Mouse (Mus musculus) liver, embryonic 11.5 days (tissue): ENCODE data around the gene Tjp1. TPM values are rescaled to one million over a fixed set of nuclear protein-coding genes. Genes with fewer than 3 reads are reported as not detected.
A peak's percentile ranks its signal among the peaks of the same experiment; 100 is the strongest.

Source experiments
- ATAC-seq: fragments of 200-750 bp; cut with Nextera tagmentation; replicated peaks from 2 replicates; pipeline ENCODE4 v1.8.0; 2017; ENCODE audit warnings: moderate number of reproducible peaks, mild to moderate bottlenecking, moderate TSS enrichment, moderate library complexity; ENCODE audit not compliant: low FRiP score
- DNase-seq: peaks from one replicate; pipeline ENCODE4 v3.0.0-alpha.2; 2017; ENCODE audit warnings: low spot score
- H3K27ac ChIP-seq: fragments of 300-500 bp; sonication (generic); 2 replicates; pipeline ENCODE4 v1.5.1; 2014; ENCODE audit warnings: mild to moderate bottlenecking, low read depth, low read length, control low read depth
- H3K27me3 ChIP-seq: fragments of 300-500 bp; sonication (generic); replicated peaks from 2 replicates; pipeline ENCODE4 v1.6.1; 2014; ENCODE audit warnings: low read length, mixed read lengths; ENCODE audit not compliant: control insufficient read depth, insufficient read depth
- H3K36me3 ChIP-seq: fragments of 300-500 bp; sonication (generic); 2 replicates; pipeline ENCODE4 v1.6.1; 2014; ENCODE audit warnings: mild to moderate bottlenecking, low read length, moderate library complexity, mixed read lengths; ENCODE audit not compliant: control insufficient read depth, insufficient read depth
- H3K4me1 ChIP-seq: fragments of 300-500 bp; sonication (generic); replicated peaks from 2 replicates; pipeline ENCODE4 v1.6.1; 2014; ENCODE audit warnings: low read length, mixed read lengths; ENCODE audit not compliant: control insufficient read depth, insufficient read depth
- H3K4me2 ChIP-seq: fragments of 300-500 bp; sonication (generic); 2 replicates; pipeline ENCODE4 v1.6.1; 2014; ENCODE audit warnings: mild to moderate bottlenecking, control low read depth, moderate library complexity
- H3K4me3 ChIP-seq: fragments of 300-500 bp; sonication (generic); 2 replicates; pipeline ENCODE4 v1.5.1; 2014; ENCODE audit warnings: low read depth, low read length, control low read depth
- H3K9ac ChIP-seq: fragments of 300-500 bp; sonication (generic); 2 replicates; pipeline ENCODE4 v1.6.1; 2014; ENCODE audit warnings: low read depth, low read length, control low read depth
- H3K9me3 ChIP-seq: fragments of 300-500 bp; sonication (generic); 2 replicates; pipeline ENCODE4 v1.6.1; 2016; ENCODE audit warnings: low read length, inconsistent platforms, mixed read lengths; ENCODE audit not compliant: control insufficient read depth
- WGBS: fragments of 180-500 bp; shearing (Covaris S2); extraction: QIAGEN DNeasy Blood & Tissue Kit; methylation state at CpG from one replicate; pipeline ENCODE4 v1.1.7; 2014; 5-methylcytosine and 5-hydroxymethylcytosine counted together
- polyA plus RNA-seq: library from polyadenylated mRNA; unstranded; fragments of >200 nt; fragmentation: Nextera tagmentation; extraction: Ambion mirVana; gene quantifications from 2 replicates; pipeline ENCODE4 v1.2.1, GENCODE M21; 2014

Tjp1 gene
- 14.4 and 15.0 TPM in 2 replicates for polyA plus RNA-seq

DNA sequence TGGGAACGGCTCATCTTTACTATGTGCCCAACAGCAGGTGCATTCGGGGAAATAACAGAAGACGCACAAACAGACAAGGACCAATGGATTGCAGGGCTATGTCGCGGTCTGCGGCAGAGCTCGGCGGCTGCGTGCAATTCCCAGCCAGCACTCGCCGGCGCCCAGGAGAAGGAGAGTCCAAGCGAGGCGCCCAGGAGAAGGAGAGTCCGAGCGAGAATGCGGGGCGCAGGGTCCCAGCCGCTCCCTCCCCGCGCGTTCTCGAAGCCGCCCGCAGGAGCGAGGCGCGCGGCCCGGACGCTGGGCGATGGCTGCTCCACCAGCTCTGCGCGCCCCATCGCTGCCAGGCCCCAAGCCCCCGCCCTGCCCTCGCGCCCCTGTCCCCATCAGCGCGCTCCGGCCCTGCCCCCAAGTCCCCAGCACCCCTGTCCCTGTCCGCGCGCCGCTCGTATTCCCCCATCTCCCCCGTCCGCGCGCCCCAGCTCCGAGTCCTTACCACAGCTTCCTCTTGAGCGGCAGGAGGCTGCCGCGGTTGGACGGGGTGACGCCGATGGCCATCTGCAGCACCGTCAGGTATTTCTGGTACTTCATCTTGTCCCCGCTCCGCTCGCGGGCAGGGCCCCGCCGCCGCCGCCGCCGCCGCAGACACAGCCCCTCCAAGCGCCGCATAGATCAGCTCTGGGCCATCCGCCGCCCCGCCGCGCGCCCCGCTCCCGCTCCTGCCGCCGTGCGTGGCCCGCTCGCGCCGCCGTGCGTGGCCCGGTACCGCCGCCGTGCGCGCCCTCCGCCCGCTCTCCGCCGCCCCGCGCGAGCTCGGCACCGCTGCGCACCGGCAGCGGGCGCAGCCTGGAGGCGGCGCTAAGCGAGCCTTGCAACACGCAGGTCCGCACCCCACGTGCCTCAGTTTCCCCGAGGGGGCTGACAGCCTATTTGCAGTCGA, at the start of gene Tjp1:
TSS of gene Tjp1 (minus strand) at position 711 of the 937 bp plus-strand sequence.
- Histone ChIP-seq H3K9me3 (no peaks in the 10 kb centered on the region), H3K4me2 (peak within 1 kb of the TSS; percentile 80), H3K4me3 (peak within 1 kb of the TSS; percentile 59), H3K36me3 (no peaks in the 10 kb centered on the region), H3K9ac (no peak within 1 kb of the TSS), H3K4me1 (no peaks in the 10 kb centered on the region), H3K27ac (no peak within 1 kb of the TSS), H3K27me3 (peaks cover 36% of the 10 kb centered on the region)
- ATAC-seq = no peak
- peak; percentile 37 for DNase-seq
- 1% methylated on average over 108 of the region's 115 CpGs for WGBS

DNA sequence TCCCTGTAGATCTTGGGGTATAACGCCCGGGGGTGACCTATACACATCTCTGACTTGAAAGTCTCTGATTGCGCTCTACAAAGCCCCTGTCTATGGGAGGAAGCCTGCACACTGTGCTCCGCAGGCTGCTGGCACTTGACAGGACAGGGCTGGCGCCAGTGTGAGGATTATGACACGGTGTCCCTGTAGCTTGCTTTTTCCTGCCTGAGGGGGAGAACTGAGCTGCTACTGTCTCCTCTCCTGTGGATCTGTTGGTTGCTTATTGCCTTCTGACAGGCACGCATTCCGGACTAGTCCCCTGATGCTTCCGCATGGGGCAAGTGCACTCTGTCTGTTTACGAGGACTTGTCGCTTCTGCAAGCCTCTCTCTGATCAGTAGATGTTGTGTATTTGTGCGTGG, 49.5 kb upstream of the Tjp1 start:
- H3K36me3 ChIP-seq = no peaks in the 10 kb centered on the region
- 68% methylated on average over 12 of the region's 12 CpGs for WGBS
- H3K9ac ChIP-seq = no peak overlapping the region
- H3K4me3 ChIP-seq = no peak overlapping the region
- no peaks in the 10 kb centered on the region for H3K9me3 ChIP-seq
- ATAC-seq = no peak
- no peak overlapping the region for H3K4me2 ChIP-seq
- no peaks in the 10 kb centered on the region for H3K4me1 ChIP-seq
- no peaks in the 10 kb centered on the region for H3K27me3 ChIP-seq
- no peak overlapping the region for H3K27ac ChIP-seq
- DNase-seq = no peak

GRCm38 (mm10) chr7:65572731-65573130, 45.1 kb upstream of the Tjp1 start:
- no peaks in the 10 kb centered on the region for H3K27me3 ChIP-seq
- H3K9me3 ChIP-seq = no peaks in the 10 kb centered on the region
- H3K36me3 ChIP-seq = no peaks in the 10 kb centered on the region
- no peak overlapping the region for H3K4me2 ChIP-seq
- no peak overlapping the region for H3K27ac ChIP-seq
- H3K4me3 ChIP-seq = no peak overlapping the region
- no peak overlapping the region for H3K9ac ChIP-seq
- no peaks in the 10 kb centered on the region for H3K4me1 ChIP-seq
- WGBS = 66% methylated on average over 5 of the region's 5 CpGs
- ATAC-seq = no peak
- no peak for DNase-seq

DNA sequence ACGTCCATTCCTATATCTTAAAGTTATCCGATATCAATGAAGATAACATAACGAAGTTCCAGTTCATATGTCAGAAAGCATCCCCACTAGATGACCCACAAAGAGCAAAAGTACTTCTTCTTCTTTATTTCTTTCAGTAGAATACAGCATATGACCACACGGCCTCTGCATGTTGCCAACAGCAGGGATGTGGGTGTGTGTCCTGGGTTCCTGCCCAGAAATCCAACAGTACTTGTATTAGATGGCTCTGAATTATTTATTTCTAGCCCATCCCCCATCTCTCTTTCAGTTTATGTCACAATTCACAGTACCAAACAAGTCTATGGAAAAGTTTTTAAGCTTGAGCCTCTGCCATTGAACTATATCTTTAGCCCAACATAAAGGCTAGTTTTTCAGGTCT, 43.1 kb upstream of the Tjp1 start:
- no peak overlapping the region for H3K9ac ChIP-seq
- ATAC-seq = no peak
- no peak for DNase-seq

DNA sequence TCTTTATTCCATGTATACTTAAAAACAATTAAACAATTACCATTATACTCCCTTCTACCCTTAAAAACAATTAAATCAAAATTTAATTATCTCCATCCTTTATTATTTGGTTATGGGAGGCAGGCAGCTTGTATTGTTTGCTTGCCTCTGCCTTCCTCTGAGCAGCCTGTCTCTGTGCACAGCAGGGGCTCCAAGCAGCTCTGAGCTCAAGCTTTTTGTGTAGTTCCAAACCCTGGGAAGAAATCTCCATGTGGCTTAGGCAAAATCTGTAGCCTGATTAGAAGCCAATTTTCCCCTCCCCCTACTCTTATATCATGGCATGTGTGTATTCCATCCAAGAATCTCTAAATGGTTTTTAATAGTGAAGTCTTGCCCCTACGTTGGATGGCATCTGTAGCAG, 28.4 kb upstream of the Tjp1 start:
- no peak overlapping the region for H3K4me2 ChIP-seq
- H3K4me1 ChIP-seq = no peaks in the 10 kb centered on the region
- H3K9ac ChIP-seq = no peak overlapping the region
- 43% methylated on average over 1 of the region's 1 CpGs for WGBS
- DNase-seq (no peak), ATAC-seq (no peak)
- no peaks in the 10 kb centered on the region for H3K9me3 ChIP-seq
- H3K27me3 ChIP-seq = no peaks in the 10 kb centered on the region
- no peak overlapping the region for H3K27ac ChIP-seq
- H3K36me3 ChIP-seq = no peaks in the 10 kb centered on the region
- H3K4me3 ChIP-seq = no peak overlapping the region

More for the DNA sequence above, 43.1 kb upstream of the Tjp1 start:
- WGBS = 78% methylated on average over 4 of the region's 4 CpGs
- Histone ChIP-seq H3K9me3 (no peaks in the 10 kb centered on the region), H3K27ac (no peak overlapping the region), H3K4me2 (no peak overlapping the region), H3K27me3 (no peaks in the 10 kb centered on the region), H3K36me3 (no peaks in the 10 kb centered on the region), H3K4me1 (no peaks in the 10 kb centered on the region), H3K4me3 (no peak overlapping the region)

DNA sequence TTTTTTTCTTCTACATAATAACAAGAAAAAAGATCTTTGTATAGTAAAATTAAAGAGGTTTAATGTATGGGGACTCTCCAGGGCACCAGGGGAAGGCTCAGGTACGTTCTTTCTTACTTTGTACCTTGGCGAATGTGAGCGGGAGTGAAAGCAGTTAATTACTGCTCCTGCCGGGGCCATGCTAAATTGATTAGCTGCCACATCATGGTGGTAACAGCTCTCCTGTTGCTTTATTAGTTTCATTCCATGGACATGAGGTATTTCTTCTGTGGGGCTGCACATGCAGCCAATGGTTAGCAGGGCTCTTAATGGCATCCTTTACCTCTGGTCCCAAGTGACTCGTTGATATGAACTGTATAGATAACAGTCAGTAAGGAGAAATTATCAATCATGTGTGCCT, 18.2 kb upstream of the Tjp1 start:
- 40% methylated on average over 5 of the region's 5 CpGs for WGBS
- Histone ChIP-seq H3K9me3 (no peaks in the 10 kb centered on the region), H3K4me2 (no peak overlapping the region), H3K36me3 (no peaks in the 10 kb centered on the region), H3K4me3 (no peak overlapping the region), H3K27ac (no peak overlapping the region), H3K27me3 (no peaks in the 10 kb centered on the region), H3K4me1 (no peaks in the 10 kb centered on the region), H3K9ac (no peak overlapping the region)
- ATAC-seq (no peak), DNase-seq (no peak)

- Histone ChIP-seq H3K4me1 (no peaks in the 10 kb centered on the region), H3K27me3 (peaks cover 12% of the 10 kb centered on the region), H3K9me3 (no peaks in the 10 kb centered on the region), H3K4me2 (no peak overlapping the region), H3K27ac (no peak overlapping the region), H3K36me3 (no peaks in the 10 kb centered on the region), H3K4me3 (no peak overlapping the region), H3K9ac (no peak overlapping the region)
- ATAC-seq (no peak), DNase-seq (no peak)
- WGBS = 71% methylated on average over 4 of the region's 4 CpGs
Observed at GRCm38 (mm10) chr7:65532689-65533088, 5.1 kb upstream of the Tjp1 start.

DNA sequence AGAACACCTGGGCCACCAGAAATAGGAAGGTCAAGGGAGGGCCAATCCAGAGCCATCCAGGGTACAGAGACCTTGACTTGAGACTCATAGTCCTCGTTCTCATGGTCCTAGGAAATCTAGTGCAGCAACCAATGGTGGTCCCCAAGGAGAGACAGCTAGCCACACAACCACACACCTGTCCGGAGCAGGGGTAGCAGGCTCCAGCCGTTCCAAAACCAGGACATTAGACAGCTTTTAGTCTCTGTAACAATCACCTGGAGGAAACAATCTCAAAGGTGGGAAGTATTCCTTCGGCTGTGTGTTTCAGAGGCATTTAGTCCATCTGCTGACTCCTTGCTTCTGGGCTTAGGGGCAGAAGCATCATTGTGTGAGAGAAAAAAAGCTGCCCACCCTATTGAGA, 4.5 kb downstream of the Tjp1 start:
- no peak for ATAC-seq
- 84% methylated on average over 4 of the region's 4 CpGs for WGBS
- H3K27me3 ChIP-seq = peaks cover 28% of the 10 kb centered on the region

GRCm38 (mm10) chr7:65522490-65522889, 5.1 kb downstream of the Tjp1 start:
- Histone ChIP-seq H3K36me3 (no peaks in the 10 kb centered on the region), H3K9ac (no peak overlapping the region), H3K4me1 (no peaks in the 10 kb centered on the region), H3K27me3 (peaks cover 22% of the 10 kb centered on the region), H3K4me2 (no peak overlapping the region), H3K4me3 (no peak overlapping the region), H3K27ac (no peak overlapping the region), H3K9me3 (no peaks in the 10 kb centered on the region)
- DNase-seq = peak; percentile 19
- WGBS = 59% methylated on average over 12 of the region's 12 CpGs
- ATAC-seq = no peak

More for the DNA sequence above, 4.5 kb downstream of the Tjp1 start:
- H3K9ac ChIP-seq = no peak overlapping the region
- H3K9me3 ChIP-seq = no peaks in the 10 kb centered on the region
- DNase-seq = no peak
- no peak overlapping the region for H3K4me2 ChIP-seq
- H3K27ac ChIP-seq = no peak overlapping the region
- no peaks in the 10 kb centered on the region for H3K36me3 ChIP-seq
- H3K4me3 ChIP-seq = no peak overlapping the region
- H3K4me1 ChIP-seq = no peaks in the 10 kb centered on the region
